ENCODE assay signal across 12 mouse cellular contexts in genomic region chr12:91220609-91221008, GRCm38 (mm10).
"Had no signal": no experiment of that assay in that cellular context is flagged by ENCODE, and none has a peak within 500 bp of the region (broad histone marks: within the 10 kb centered on the region; RNA-seq: fewer than 3 reads in every experiment).

No protein-coding gene starts in this region.

- H3K4me3 ChIP-seq: limb, embryonic 13.5 days; neural tube, embryonic 12.5 days had no signal

- H3K27me3 ChIP-seq: limb, embryonic 13.5 days; neural tube, embryonic 12.5 days had no signal

- H3K27ac ChIP-seq: limb, embryonic 13.5 days; liver, embryonic 14.5 days; neural tube, embryonic 12.5 days had no signal

- H3K4me1 ChIP-seq: limb, embryonic 13.5 days; neural tube, embryonic 12.5 days had no signal

- DNase-seq: kidney, adult 8-10 months; kidney, postnatal 25 days; layer of hippocampus, adult 9-11 months; left cerebral cortex, postnatal 4 days; lung, adult 18-20 months; midbrain, embryonic 14.5 days; right cerebral cortex, postnatal 4 days; spleen, adult 18-20 months; thymus, postnatal 36 days had no signal

- H3K36me3 ChIP-seq: limb, embryonic 13.5 days; neural tube, embryonic 12.5 days had no signal

- H3K4me2 ChIP-seq: limb, embryonic 13.5 days; neural tube, embryonic 12.5 days had no signal

- H3K9ac ChIP-seq: limb, embryonic 13.5 days; liver, embryonic 14.5 days; neural tube, embryonic 12.5 days had no signal

- H3K9me3 ChIP-seq: limb, embryonic 13.5 days; neural tube, embryonic 12.5 days had no signal
